Mouse (Mus musculus) midbrain, embryonic 15.5 days (tissue): ENCODE data around the gene Gm10277. TPM values are rescaled to one million over a fixed set of nuclear protein-coding genes. Genes with fewer than 3 reads are reported as not detected.

Source experiments
- ATAC-seq: fragments of 200-750 bp; cut with Nextera tagmentation; replicated peaks from 2 replicates; pipeline ENCODE4 v1.8.0; 2017; ENCODE audit warnings: moderate TSS enrichment
- H3K27ac ChIP-seq: fragments of 300-500 bp; sonication (generic); 2 replicates; pipeline ENCODE4 v1.5.1; 2015; ENCODE audit warnings: mild to moderate bottlenecking, inconsistent platforms
- H3K27me3 ChIP-seq: fragments of 300-500 bp; sonication (generic); replicated peaks from 2 replicates; pipeline ENCODE4 v1.6.1; 2015; ENCODE audit warnings: inconsistent platforms
- H3K36me3 ChIP-seq: fragments of 300-500 bp; sonication (generic); replicated peaks from 2 replicates; pipeline ENCODE4 v1.6.1; 2015; ENCODE audit warnings: inconsistent platforms
- H3K4me1 ChIP-seq: fragments of 300-500 bp; sonication (generic); 2 replicates; pipeline ENCODE4 v1.6.1; 2015; ENCODE audit warnings: inconsistent platforms
- H3K4me2 ChIP-seq: fragments of 300-500 bp; sonication (generic); 2 replicates; pipeline ENCODE4 v1.6.1; 2015; ENCODE audit warnings: inconsistent platforms, mild to moderate bottlenecking, moderate library complexity
- H3K4me3 ChIP-seq: fragments of 300-500 bp; sonication (generic); 2 replicates; pipeline ENCODE4 v1.5.1; 2015; ENCODE audit warnings: mild to moderate bottlenecking, inconsistent platforms
- H3K9ac ChIP-seq: fragments of 300-500 bp; sonication (generic); 2 replicates; pipeline ENCODE4 v1.6.1; 2015; ENCODE audit warnings: mild to moderate bottlenecking, inconsistent platforms
- H3K9me3 ChIP-seq: fragments of 300-500 bp; sonication (generic); 2 replicates; pipeline ENCODE4 v1.6.1; 2016; ENCODE audit warnings: inconsistent platforms
- WGBS: fragments of 180-500 bp; shearing (Covaris S2); methylation state at CpG from one replicate; pipeline ENCODE4 v1.1.7; 2015; ENCODE audit warnings: mixed read lengths; 5-methylcytosine and 5-hydroxymethylcytosine counted together
- polyA plus RNA-seq: library from polyadenylated mRNA; unstranded; fragments of >200 nt; fragmentation: Nextera tagmentation; extraction: Ambion mirVana; gene quantifications from 2 replicates; pipeline ENCODE4 v1.2.1, GENCODE M21; 2015

Gene Gm10277
- polyA plus RNA-seq, 1 experiment from 2014 or later: 3.0 TPM

- ATAC-seq: no peak
- H3K27ac ChIP-seq: no peak overlapping the region
- H3K27me3 ChIP-seq: no peaks in the 10 kb centered on the region
- H3K9me3 ChIP-seq: no peaks in the 10 kb centered on the region
- no peak overlapping the region for H3K4me3 ChIP-seq
- peaks cover 10% of the 10 kb centered on the region; the same call in 1 of the 2 replicates for H3K36me3 ChIP-seq
- H3K4me1 ChIP-seq: peaks cover 40% of the 10 kb centered on the region
- no peak overlapping the region for H3K9ac ChIP-seq
- 88% methylated on average over 7 of the region's 7 CpGs for WGBS
- H3K4me2 ChIP-seq: no peak overlapping the region
These were observed 5.3 kb downstream of the Gm10277 start for GRCm38 (mm10) chr11:77782104-77782815.

GRCm38 (mm10) chr11:77781088-77781487 lies 6.5 kb downstream of the Gm10277 start:
- Histone ChIP-seq H3K27ac (no peak overlapping the region), H3K4me2 (no peak overlapping the region)
- 75% methylated on average over 7 of the region's 7 CpGs for WGBS

GRCm38 (mm10) chr11:77779240-77779639 lies 8.3 kb downstream of the Gm10277 start:
- 83% methylated on average over 1 of the region's 1 CpGs for WGBS
- no peak overlapping the region for H3K27ac ChIP-seq
- no peak overlapping the region for H3K4me3 ChIP-seq
- H3K36me3 ChIP-seq: peaks cover 10% of the 10 kb centered on the region; the same call in 1 of the 2 replicates
- H3K4me1 ChIP-seq: peaks cover 27% of the 10 kb centered on the region
- H3K9ac ChIP-seq: no peak overlapping the region
- H3K27me3 ChIP-seq: no peaks in the 10 kb centered on the region
- no peaks in the 10 kb centered on the region for H3K9me3 ChIP-seq
- H3K4me2 ChIP-seq: no peak overlapping the region
- no peak for ATAC-seq

More at GRCm38 (mm10) chr11:77781088-77781487, 6.5 kb downstream of the Gm10277 start:
- H3K9me3 ChIP-seq: no peaks in the 10 kb centered on the region
- H3K9ac ChIP-seq: no peak overlapping the region
- H3K27me3 ChIP-seq: no peaks in the 10 kb centered on the region
- peaks cover 10% of the 10 kb centered on the region; the same call in 1 of the 2 replicates for H3K36me3 ChIP-seq
- peaks cover 34% of the 10 kb centered on the region for H3K4me1 ChIP-seq
- no peak overlapping the region for H3K4me3 ChIP-seq
- ATAC-seq: no peak

- H3K9me3 ChIP-seq: no peaks in the 10 kb centered on the region
- no peak overlapping the region for H3K4me2 ChIP-seq
- no peak overlapping the region for H3K9ac ChIP-seq
- H3K4me3 ChIP-seq: no peak overlapping the region
- H3K36me3 ChIP-seq: peaks cover 10% of the 10 kb centered on the region; the same call in 1 of the 2 replicates
- H3K27ac ChIP-seq: no peak overlapping the region
- ATAC-seq: no peak
- WGBS: 92% methylated on average over 17 of the region's 17 CpGs
- peaks cover 14% of the 10 kb centered on the region; the same call in 1 of the 2 replicates for H3K4me1 ChIP-seq
- no peaks in the 10 kb centered on the region for H3K27me3 ChIP-seq
These were observed 9.6 kb downstream of the Gm10277 start for GRCm38 (mm10) chr11:77777937-77778336.

- ATAC-seq: no peak
- peaks cover 13% of the 10 kb centered on the region; the same call in 1 of the 2 replicates for H3K4me1 ChIP-seq
- H3K4me2 ChIP-seq: no peak overlapping the region
- peaks cover 10% of the 10 kb centered on the region; the same call in 1 of the 2 replicates for H3K36me3 ChIP-seq
- H3K9me3 ChIP-seq: no peaks in the 10 kb centered on the region
- H3K27me3 ChIP-seq: no peaks in the 10 kb centered on the region
- H3K4me3 ChIP-seq: no peak overlapping the region
- no peak overlapping the region for H3K27ac ChIP-seq
- no peak overlapping the region for H3K9ac ChIP-seq
- 93% methylated on average over 17 of the region's 17 CpGs for WGBS
These were observed 10.1 kb downstream of the Gm10277 start for GRCm38 (mm10) chr11:77777436-77777835.

- no peak overlapping the region for H3K9ac ChIP-seq
- no peak for ATAC-seq
- no peaks in the 10 kb centered on the region for H3K9me3 ChIP-seq
- H3K4me2 ChIP-seq: no peak overlapping the region
- no peak overlapping the region for H3K27ac ChIP-seq
- no peaks in the 10 kb centered on the region for H3K27me3 ChIP-seq
- 0 out of 2 replicates have a peak, but pooled peaks cover 7% of the 10 kb centered on the region for H3K4me1 ChIP-seq
- H3K4me3 ChIP-seq: no peak overlapping the region
- H3K36me3 ChIP-seq: peaks cover 10% of the 10 kb centered on the region; the same call in 1 of the 2 replicates
- 69% methylated on average over 9 of the region's 9 CpGs for WGBS
These were observed 11.7 kb downstream of the Gm10277 start for GRCm38 (mm10) chr11:77775701-77776400.

GRCm38 (mm10) chr11:77771879-77772713 lies 15.5 kb downstream of the Gm10277 start:
- no peak for ATAC-seq
- Histone ChIP-seq H3K4me3 (no peak overlapping the region), H3K9ac (no peak overlapping the region), H3K4me1 (peaks cover 4% of the 10 kb centered on the region; the same call in 1 of the 2 replicates), H3K36me3 (no peaks in the 10 kb centered on the region), H3K27ac (no peak overlapping the region), H3K27me3 (no peaks in the 10 kb centered on the region), H3K4me2 (no peak overlapping the region), H3K9me3 (no peaks in the 10 kb centered on the region)
- WGBS: 73% methylated on average over 8 of the region's 8 CpGs

GRCm38 (mm10) chr11:77770346-77770745 lies 17.2 kb downstream of the Gm10277 start:
- Histone ChIP-seq H3K9me3 (no peaks in the 10 kb centered on the region), H3K4me1 (peaks cover 18% of the 10 kb centered on the region), H3K27me3 (no peaks in the 10 kb centered on the region), H3K9ac (no peak overlapping the region), H3K4me3 (no peak overlapping the region), H3K27ac (no peak overlapping the region), H3K4me2 (no peak overlapping the region), H3K36me3 (no peaks in the 10 kb centered on the region)
- no peak for ATAC-seq
- WGBS: 86% methylated on average over 8 of the region's 8 CpGs

GRCm38 (mm10) chr11:77769496-77769895 lies 18.1 kb downstream of the Gm10277 start:
- ATAC-seq: no peak
- H3K27me3 ChIP-seq: no peaks in the 10 kb centered on the region
- 82% methylated on average over 4 of the region's 4 CpGs for WGBS
- H3K36me3 ChIP-seq: no peaks in the 10 kb centered on the region
- H3K4me2 ChIP-seq: no peak overlapping the region
- H3K4me3 ChIP-seq: no peak overlapping the region
- H3K9ac ChIP-seq: no peak overlapping the region
- no peaks in the 10 kb centered on the region for H3K9me3 ChIP-seq
- H3K27ac ChIP-seq: no peak overlapping the region
- H3K4me1 ChIP-seq: peaks cover 27% of the 10 kb centered on the region

GRCm38 (mm10) chr11:77766351-77767001 lies 21.1 kb downstream of the Gm10277 start:
- Histone ChIP-seq H3K4me2 (peak overlapping the region; percentile 87), H3K9me3 (no peaks in the 10 kb centered on the region), H3K4me3 (peak overlapping the region; percentile 35), H3K4me1 (peaks cover 38% of the 10 kb centered on the region), H3K36me3 (no peaks in the 10 kb centered on the region), H3K9ac (peak overlapping the region; percentile 46), H3K27ac (peak overlapping the region; percentile 41; the same call in 1 of the 2 replicates), H3K27me3 (no peaks in the 10 kb centered on the region)
- ATAC-seq: no peak; the same call in 1 of the 2 replicates
- WGBS: 1% methylated on average over 35 of the region's 35 CpGs

- H3K27ac ChIP-seq: no peak overlapping the region
- H3K9ac ChIP-seq: no peak overlapping the region
- WGBS: 51% methylated on average over 4 of the region's 4 CpGs
These were observed 22.1 kb downstream of the Gm10277 start for GRCm38 (mm10) chr11:77765459-77765777.

More at GRCm38 (mm10) chr11:77765459-77765777, 22.1 kb downstream of the Gm10277 start:
- no peak for ATAC-seq
- Histone ChIP-seq H3K4me3 (0 out of 2 replicates have a peak overlapping the region, but pooled peaks have one; percentile 5), H3K27me3 (no peaks in the 10 kb centered on the region), H3K36me3 (no peaks in the 10 kb centered on the region), H3K4me2 (peak overlapping the region; percentile 87; the same call in 1 of the 2 replicates), H3K4me1 (peaks cover 38% of the 10 kb centered on the region), H3K9me3 (no peaks in the 10 kb centered on the region)
